In the genomic region with DNA sequence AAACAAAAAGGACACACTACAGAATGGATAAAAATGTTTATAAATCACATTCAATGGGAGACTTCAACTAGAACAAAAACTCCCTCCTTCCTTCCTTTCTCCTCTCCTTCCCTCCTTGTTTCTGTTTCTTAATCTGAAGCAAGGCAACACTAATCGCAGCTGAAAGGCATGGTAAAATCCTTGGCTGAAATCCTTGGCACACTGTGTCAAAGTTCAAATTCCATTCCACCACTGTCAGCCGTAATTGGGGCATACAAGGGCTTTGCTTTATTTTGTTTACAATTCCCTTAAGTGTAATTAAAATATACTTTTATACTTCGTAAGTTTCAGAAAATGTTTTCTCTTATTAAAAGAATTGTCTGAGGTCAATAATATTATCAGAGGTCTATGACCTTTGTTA, we compare ENCODE assay signal across 18 mouse cellular contexts.
A peak's percentile ranks its signal among the peaks of the same experiment; 100 is the strongest.
DNase-seq lines count a peak whose midpoint lies in the region; ATAC-seq and TF ChIP-seq lines count a peak whose summit lies in the region.
"Had no signal": no experiment of that assay in that cellular context is flagged by ENCODE, and none has a peak within 500 bp of the region (broad histone marks: within the 10 kb centered on the region; RNA-seq: fewer than 3 reads in every experiment).

No protein-coding gene starts in this region.

- peaks cover 16% of the 10 kb centered on the region; the same call in 1 of the 2 replicates for H3K36me3 ChIP-seq in forebrain, embryonic 14.5 days (ENCODE audit: control insufficient read depth, insufficient read depth, low read length)
- H3K36me3 ChIP-seq in forebrain, embryonic 13.5 days (ENCODE audit: poor library complexity, severe bottlenecking): peaks cover 29% of the 10 kb centered on the region
- peaks cover 2% of the 10 kb centered on the region; the same call in 1 of the 2 replicates for H3K36me3 ChIP-seq in kidney, embryonic 14.5 days (ENCODE audit: control insufficient read depth, insufficient read depth, low read length)
- H3K36me3 ChIP-seq: G1E had no signal

- CTCF ChIA-PET in Patski (lab: Charles Lee): no interaction called here

- TF ChIP-seq CTCF in Patski (IDR thresholded peaks at IDR 0.05): no peak

- 34% methylated on average over 3 of the region's 3 CpGs for WGBS in forebrain, embryonic 14.5 days
- 30% methylated on average over 3 of the region's 3 CpGs for WGBS in forebrain, embryonic 13.5 days
- WGBS in kidney, embryonic 14.5 days: 68% methylated on average over 3 of the region's 3 CpGs

- no peak overlapping the region for H3K27ac ChIP-seq in forebrain, embryonic 14.5 days (ENCODE audit: low read depth, low read length)
- no peak overlapping the region for H3K27ac ChIP-seq in forebrain, embryonic 13.5 days
- no peak overlapping the region for H3K27ac ChIP-seq in kidney, embryonic 14.5 days (ENCODE audit: low read depth, low read length)
- H3K27ac ChIP-seq: embryonic facial prominence, embryonic 10.5 days; heart, embryonic 15.5 days; hindbrain, embryonic 13.5 days had no signal

- in situ Hi-C loops in Patski (cut with MboI; ENCODE audit: low pct_unique_long_range_greater_than_20kb): no loop called here

- H3K27me3 ChIP-seq in forebrain, embryonic 14.5 days (replicated peaks; ENCODE audit: control insufficient read depth, insufficient read depth, low read length): no peaks in the 10 kb centered on the region
- H3K27me3 ChIP-seq in forebrain, embryonic 13.5 days: no peaks in the 10 kb centered on the region
- H3K27me3 ChIP-seq in kidney, embryonic 14.5 days (ENCODE audit: control insufficient read depth, insufficient read depth, low read length): no peaks in the 10 kb centered on the region
- no peaks in the 10 kb centered on the region for H3K27me3 ChIP-seq in Patski
- H3K27me3 ChIP-seq: heart, embryonic 15.5 days; hindbrain, embryonic 13.5 days; megakaryocyte, embryonic 14.5 days had no signal

- H3K4me3 ChIP-seq in forebrain, embryonic 14.5 days (ENCODE audit: low read depth, low read length): no peak overlapping the region
- H3K4me3 ChIP-seq in forebrain, embryonic 13.5 days: no peak overlapping the region
- no peak overlapping the region for H3K4me3 ChIP-seq in kidney, embryonic 14.5 days (ENCODE audit: low read length)
- H3K4me3 ChIP-seq: embryonic facial prominence, embryonic 10.5 days; erythroblast, embryonic 14.5 days; heart, embryonic 15.5 days; hindbrain, embryonic 13.5 days; megakaryocyte, embryonic 14.5 days had no signal

- H3K4me1 ChIP-seq in forebrain, embryonic 14.5 days (ENCODE audit: control insufficient read depth, insufficient read depth, low read length): no peaks in the 10 kb centered on the region
- no peaks in the 10 kb centered on the region for H3K4me1 ChIP-seq in forebrain, embryonic 13.5 days
- no peaks in the 10 kb centered on the region for H3K4me1 ChIP-seq in kidney, embryonic 14.5 days (ENCODE audit: control insufficient read depth, insufficient read depth, low read length)
- H3K4me1 ChIP-seq: heart, embryonic 15.5 days; hindbrain, embryonic 13.5 days; megakaryocyte, embryonic 14.5 days had no signal

- POLR2A ChIA-PET in Patski (lab: Charles Lee): no interaction called here

- ATAC-seq in forebrain, embryonic 14.5 days: no peak
- ATAC-seq in forebrain, embryonic 13.5 days: no peak
- no peak for ATAC-seq in kidney, embryonic 14.5 days (ENCODE audit: low FRiP score, low TSS enrichment)
- ATAC-seq in Patski: peak; percentile 37
- ATAC-seq: intestine, embryonic 16.5 days; midbrain, embryonic 16.5 days had no signal

- no peak overlapping the region for H3K4me2 ChIP-seq in forebrain, embryonic 14.5 days (ENCODE audit: low read length)
- H3K4me2 ChIP-seq in forebrain, embryonic 13.5 days: no peak overlapping the region
- no peak overlapping the region for H3K4me2 ChIP-seq in kidney, embryonic 14.5 days (replicated peaks; ENCODE audit: low read depth, low read length)
- H3K4me2 ChIP-seq: heart, embryonic 15.5 days; hindbrain, embryonic 13.5 days had no signal

- H3K9me3 ChIP-seq in forebrain, embryonic 14.5 days (replicated peaks; ENCODE audit: control insufficient read depth, low read length): no peaks in the 10 kb centered on the region
- H3K9me3 ChIP-seq in forebrain, embryonic 13.5 days (replicated peaks): no peaks in the 10 kb centered on the region
- no peaks in the 10 kb centered on the region for H3K9me3 ChIP-seq in kidney, embryonic 14.5 days (ENCODE audit: control insufficient read depth, low read length)
- H3K9me3 ChIP-seq: embryonic facial prominence, embryonic 10.5 days; heart, embryonic 15.5 days; hindbrain, embryonic 13.5 days had no signal

- DNase-seq in forebrain, embryonic 14.5 days (ENCODE audit: low spot score): peak; percentile 21
- DNase-seq in kidney, adult 8-10 months: peak; percentile 56 to 71
- DNase-seq in Patski (ENCODE audit: low read depth, low spot score): no peak
- peak; percentile 55 to 78 for DNase-seq in kidney, postnatal 36 days
- DNase-seq in right cerebral cortex, postnatal 4 days: no peak
- DNase-seq: cerebellum, adult 8-10 months; layer of hippocampus, adult 9-11 months; thymus, adult 18-20 months had no signal

- H3K9ac ChIP-seq in forebrain, embryonic 14.5 days (ENCODE audit: low read length): no peak overlapping the region
- no peak overlapping the region for H3K9ac ChIP-seq in forebrain, embryonic 13.5 days
- H3K9ac ChIP-seq in kidney, embryonic 14.5 days (ENCODE audit: low read depth, low read length): no peak overlapping the region
- H3K9ac ChIP-seq: heart, embryonic 15.5 days; hindbrain, embryonic 13.5 days had no signal

Comparison
In these comparisons a context has a peak if more than half of its experiments do, and no peak if none do; other contexts are left out.
1. DNase-seq: peak in forebrain, embryonic 14.5 days (single experiment), kidney, adult 8-10 months (2 of 2) and kidney, postnatal 36 days (2 of 2); none in Patski (single experiment) and right cerebral cortex, postnatal 4 days (single experiment).